ENCODE assay signal across 19 mouse cellular contexts in genomic region chr15:99387976-99388375, GRCm38 (mm10). TPM values are rescaled to one million over a fixed set of nuclear protein-coding genes. Genes with fewer than 3 reads are reported as not detected.
DNase-seq lines count a peak whose midpoint lies in the region; ATAC-seq and TF ChIP-seq lines count a peak whose summit lies in the region.
"Had no signal": no experiment of that assay in that cellular context is flagged by ENCODE, and none has a peak within 500 bp of the region (broad histone marks: within the 10 kb centered on the region; RNA-seq: fewer than 3 reads in every experiment).

No protein-coding gene starts in this region.

- H3K4me2 ChIP-seq in liver, embryonic 11.5 days: no peak overlapping the region
- no peak overlapping the region for H3K4me2 ChIP-seq in midbrain, embryonic 16.5 days (ENCODE audit: low read length)
- H3K4me2 ChIP-seq: kidney, embryonic 15.5 days; neural tube, embryonic 12.5 days had no signal

- H3K9ac ChIP-seq in liver, adult 2 months (ENCODE audit: low read depth, low read length): no peak overlapping the region
- no peak overlapping the region for H3K9ac ChIP-seq in liver, embryonic 11.5 days (ENCODE audit: low read depth, low read length)
- no peak overlapping the region for H3K9ac ChIP-seq in midbrain, embryonic 16.5 days (ENCODE audit: low read depth, low read length)
- H3K9ac ChIP-seq: kidney, embryonic 15.5 days; neural tube, embryonic 12.5 days had no signal

- peaks cover 1% of the 10 kb centered on the region; the same call in 1 of the 2 replicates for H3K79me2 ChIP-seq in liver, adult 2 months (ENCODE audit: control insufficient read depth, insufficient read depth, low read length)

- peaks cover 17% of the 10 kb centered on the region for H3K4me1 ChIP-seq in liver, adult 2 months (ENCODE audit: control insufficient read depth, insufficient read depth, low read length)
- peaks cover 10% of the 10 kb centered on the region for H3K4me1 ChIP-seq in liver, embryonic 11.5 days (replicated peaks; ENCODE audit: control insufficient read depth, insufficient read depth, low read length)
- H3K4me1 ChIP-seq in bone marrow, adult 2 months (ENCODE audit: control insufficient read depth, insufficient read depth, low read length): no peaks in the 10 kb centered on the region; the same call in 1 of the 2 replicates
- H3K4me1 ChIP-seq in midbrain, embryonic 16.5 days (ENCODE audit: control insufficient read depth, insufficient read depth, low read length): peaks cover 5% of the 10 kb centered on the region; the same call in 1 of the 2 replicates

- peak; percentile 89 for DNase-seq in liver, adult 2 months (ENCODE audit: extremely low read depth, low read depth, low spot score)
- DNase-seq in liver, embryonic 11.5 days (ENCODE audit: low spot score): no peak
- no peak for DNase-seq in left cerebral cortex, adult 18-20 months (ENCODE audit: low spot score in 2 of 2)
- DNase-seq: embryo, embryonic 11 days; lung, adult 2 months; lung, postnatal 4 days; midbrain, embryonic 14.5 days; thymus, postnatal 4 days had no signal

- H3K4me3 ChIP-seq in liver, adult 2 months (ENCODE audit: insufficient read depth, low read depth, low read length): no peak overlapping the region
- no peak overlapping the region for H3K4me3 ChIP-seq in liver, embryonic 11.5 days (ENCODE audit: low read depth, low read length)
- no peak overlapping the region for H3K4me3 ChIP-seq in bone marrow, adult 2 months (replicated peaks; ENCODE audit: control insufficient read depth, low read depth, low read length)
- H3K4me3 ChIP-seq in midbrain, embryonic 16.5 days (ENCODE audit: low read depth, low read length): no peak overlapping the region
- H3K4me3 ChIP-seq: hindbrain, embryonic 10.5 days; kidney, embryonic 15.5 days; layer of hippocampus, adult 2 months; left cerebral cortex, adult 2 months; limb, embryonic 10.5 days; neural tube, embryonic 12.5 days had no signal

- peak overlapping the region; percentile 79 for H3K27ac ChIP-seq in liver, adult 2 months (replicated peaks; ENCODE audit: insufficient read depth, low read depth, low read length)
- no peak overlapping the region for H3K27ac ChIP-seq in liver, embryonic 11.5 days (ENCODE audit: low read depth, low read length)
- H3K27ac ChIP-seq in bone marrow, adult 2 months (ENCODE audit: control insufficient read depth, insufficient read depth, low read depth, low read length, poor library complexity): peak overlapping the region; percentile 26; the same call in 1 of the 2 replicates
- H3K27ac ChIP-seq in midbrain, embryonic 16.5 days (ENCODE audit: low read length): no peak overlapping the region
- H3K27ac ChIP-seq: hindbrain, embryonic 10.5 days; kidney, embryonic 15.5 days; layer of hippocampus, adult 2 months; left cerebral cortex, adult 2 months; limb, embryonic 10.5 days; neural tube, embryonic 12.5 days had no signal

- H3K36me3 ChIP-seq in liver, adult 2 months (ENCODE audit: control insufficient read depth, insufficient read depth, low read length): no peaks in the 10 kb centered on the region
- no peaks in the 10 kb centered on the region for H3K36me3 ChIP-seq in liver, embryonic 11.5 days (ENCODE audit: control insufficient read depth, insufficient read depth, low read length)
- H3K36me3 ChIP-seq in midbrain, embryonic 16.5 days (ENCODE audit: control insufficient read depth, insufficient read depth, low read length): no peaks in the 10 kb centered on the region
- H3K36me3 ChIP-seq: hindbrain, embryonic 10.5 days; kidney, embryonic 15.5 days; limb, embryonic 10.5 days; neural tube, embryonic 12.5 days had no signal

- no peaks in the 10 kb centered on the region for H3K27me3 ChIP-seq in liver, adult 2 months (ENCODE audit: control insufficient read depth, insufficient read depth, low read length)
- H3K27me3 ChIP-seq in liver, embryonic 11.5 days (replicated peaks; ENCODE audit: control insufficient read depth, insufficient read depth, low read length): no peaks in the 10 kb centered on the region
- H3K27me3 ChIP-seq in midbrain, embryonic 16.5 days (ENCODE audit: control insufficient read depth, insufficient read depth, low read depth, low read length): no peaks in the 10 kb centered on the region
- H3K27me3 ChIP-seq: kidney, embryonic 15.5 days; neural tube, embryonic 12.5 days had no signal

- H3K9me3 ChIP-seq in liver, embryonic 11.5 days (ENCODE audit: control insufficient read depth, low read length): no peaks in the 10 kb centered on the region
- H3K9me3 ChIP-seq in midbrain, embryonic 16.5 days (replicated peaks; ENCODE audit: control insufficient read depth, low read length, poor library complexity, severe bottlenecking): no peaks in the 10 kb centered on the region
- H3K9me3 ChIP-seq: hindbrain, embryonic 10.5 days; kidney, embryonic 15.5 days; limb, embryonic 10.5 days; neural tube, embryonic 12.5 days had no signal

- TF ChIP-seq POLR2A in liver, adult 2 months (IDR thresholded peaks at IDR 0.05; ENCODE audit: extremely low read depth, insufficient read depth, low read length): no peak
- no peak for TF ChIP-seq POLR2A in bone marrow, adult 2 months (IDR thresholded peaks at IDR 0.05; ENCODE audit: borderline replicate concordance, control insufficient read depth, low read depth, low read length)

- no peak for TF ChIP-seq CTCF in liver, adult 2 months (IDR thresholded peaks at IDR 0.05; ENCODE audit: low read depth, low read length)
- no peak for TF ChIP-seq CTCF in bone marrow, adult 2 months (IDR thresholded peaks at IDR 0.05; ENCODE audit: control insufficient read depth, insufficient read depth, low read length)

- ATAC-seq in liver, embryonic 11.5 days (replicated peaks; ENCODE audit: low FRiP score): no peak
- peak; percentile 42 to 48 for ATAC-seq in hematopoietic stem cell, adult 5-6 weeks (replicated peaks in 1 of 2; ENCODE audit: insufficient read depth in 1 of 2, low FRiP score in 2 of 2, low TSS enrichment in 1 of 2, low read depth in 1 of 2, poor library complexity in 2 of 2, severe bottlenecking in 2 of 2)
- peak; percentile 45 for ATAC-seq in neutrophil, adult 5-6 weeks (ENCODE audit: extremely low read depth, insufficient number of reproducible peaks, low FRiP score, poor library complexity, severe bottlenecking)
- no peak for ATAC-seq in midbrain, embryonic 16.5 days
- ATAC-seq: forebrain, embryonic 14.5 days had no signal

- WGBS in liver, adult 2 months: 46% methylated on average over 4 of the region's 4 CpGs
- 62% methylated on average over 4 of the region's 4 CpGs for WGBS in liver, embryonic 11.5 days
- 17% methylated on average over 4 of the region's 4 CpGs for WGBS in bone marrow, adult 2 months
- 62% methylated on average over 4 of the region's 4 CpGs for WGBS in midbrain, embryonic 16.5 days

RNA-seq across cellular contexts. Expression of gene Tmbim6, which starts 4.7 kb away (rescaled TPM):
- 699 and 816 TPM in 2 replicates for total RNA-seq in liver, adult 2 months (2014; rRNA removed)
- polyA plus RNA-seq in liver, adult 2 months (2012; rRNA removed): 2,160 and 2,362 TPM in 2 replicates
- polyA plus RNA-seq in liver, embryonic 11.5 days (2014; fragmentation: Nextera tagmentation; extraction: Ambion mirVana): 256 and 273 TPM in 2 replicates
- 93.5 and 146 TPM in 2 replicates for polyA plus RNA-seq in bone marrow, adult 2 months (2011; ENCODE audit: insufficient read depth, insufficient read length, low replicate concordance, missing spikeins)
- total RNA-seq in hematopoietic stem cell, adult 5-6 weeks (2017): 120 and 133 TPM in 2 replicates
- 314 and 339 TPM in 2 replicates for total RNA-seq in neutrophil, adult 5-6 weeks (2017)
- 100 to 1,000 TPM; 331 to 338 TPM for total RNA-seq in left cerebral cortex, adult 18-20 months (2021)
- 279 and 310 TPM in 2 replicates for polyA plus RNA-seq in midbrain, embryonic 16.5 days (2015; fragmentation: Nextera tagmentation; extraction: Ambion mirVana)

RNA-seq across cellular contexts. Expression of gene Fmnl3, which starts 17.7 kb away (rescaled TPM):
- 1.3 and 2.5 TPM in 2 replicates for total RNA-seq in liver, adult 2 months (2014; rRNA removed)
- polyA plus RNA-seq in liver, adult 2 months (2012; rRNA removed): 1.7 and 2.2 TPM in 2 replicates
- polyA plus RNA-seq in liver, embryonic 11.5 days (2014; fragmentation: Nextera tagmentation; extraction: Ambion mirVana): 12.8 and 13.3 TPM in 2 replicates
- 13.0 and 17.7 TPM in 2 replicates for polyA plus RNA-seq in bone marrow, adult 2 months (2011; ENCODE audit: insufficient read depth, insufficient read length, low replicate concordance, missing spikeins)
- total RNA-seq in hematopoietic stem cell, adult 5-6 weeks (2017): 16.5 and 20.1 TPM in 2 replicates
- 32.8 and 34.3 TPM in 2 replicates for total RNA-seq in neutrophil, adult 5-6 weeks (2017)
- 1 to 10 TPM; 8.5 to 9.6 TPM for total RNA-seq in left cerebral cortex, adult 18-20 months (2021)
- 7.9 and 8.0 TPM in 2 replicates for polyA plus RNA-seq in midbrain, embryonic 16.5 days (2015; fragmentation: Nextera tagmentation; extraction: Ambion mirVana)

Comparison
In these comparisons a context has a peak if more than half of its experiments do, and no peak if none do; other contexts are left out.
1. H3K27ac ChIP-seq: peak in liver, adult 2 months (single experiment) and bone marrow, adult 2 months (single experiment); none in liver, embryonic 11.5 days (single experiment) and midbrain, embryonic 16.5 days (single experiment).
2. ATAC-seq: peak in hematopoietic stem cell, adult 5-6 weeks (2 of 2) and neutrophil, adult 5-6 weeks (single experiment); none in liver, embryonic 11.5 days (single experiment) and midbrain, embryonic 16.5 days (single experiment).